Mouse (Mus musculus) myocyte (in vitro differentiated cells): ENCODE measurements around the gene Rcbtb1. TPM values are rescaled to one million over a fixed set of nuclear protein-coding genes. Genes with fewer than 3 reads are reported as not detected.

Source experiments
- H3K27me3 ChIP-seq: one replicate; pipeline ENCODE4 v1.6.1; 2011; ENCODE audit not compliant: control insufficient read depth, insufficient read depth, insufficient read length
- H3K36me3 ChIP-seq: one replicate; pipeline ENCODE4 v1.6.1; 2011; ENCODE audit not compliant: control insufficient read depth, insufficient read depth
- H3K4me2 ChIP-seq: one replicate; pipeline ENCODE4 v1.6.1; 2011; ENCODE audit warnings: low read depth, control low read depth
- H3K4me3 ChIP-seq: one replicate; pipeline ENCODE4 v1.5.1; 2011; ENCODE audit warnings: mild to moderate bottlenecking, control low read depth, moderate library complexity
- H3K79me2 ChIP-seq: one replicate; pipeline ENCODE4 v1.6.1; 2011; ENCODE audit not compliant: control insufficient read depth, insufficient read depth
- H3ac ChIP-seq: one replicate; pipeline ENCODE4 v1.6.1; 2011; ENCODE audit not compliant: control insufficient read depth, insufficient read length
- CEBPB ChIP-seq: IDR thresholded peaks from 2 replicates; pipeline ENCODE4 v1.6.1; 2011; ENCODE audit warnings: mild to moderate bottlenecking, moderate library complexity; ENCODE audit not compliant: poor library complexity, insufficient read depth, severe bottlenecking
- E2F4 ChIP-seq: IDR thresholded peaks from one replicate; pipeline ENCODE4 v1.6.1; 2011; ENCODE audit warnings: mild to moderate bottlenecking, control low read depth, moderate library complexity; ENCODE audit not compliant: insufficient read depth
- MAX ChIP-seq: IDR thresholded peaks from one replicate; pipeline ENCODE4 v1.6.1; 2011; ENCODE audit warnings: low read depth, mild to moderate bottlenecking, control low read depth
- MYOD1 ChIP-seq, 3 experiments: IDR thresholded peaks; one replicate each; pipeline ENCODE4 v1.6.1; 2011; ENCODE audit warnings: control low read depth in 2 of 3, low read depth in 2 of 3, mild to moderate bottlenecking in 2 of 3, moderate library complexity in 1 of 3; ENCODE audit not compliant: insufficient read length in 2 of 3, control insufficient read depth in 1 of 3
- MYOG ChIP-seq, 3 experiments: IDR thresholded peaks; one replicate each; pipeline ENCODE4 v1.6.1; 2011; ENCODE audit warnings: control low read depth in 2 of 3, low read depth in 2 of 3, mild to moderate bottlenecking in 2 of 3; ENCODE audit not compliant: insufficient read length in 2 of 3, control insufficient read depth in 1 of 3, insufficient read depth in 1 of 3
- POLR2A ChIP-seq: IDR thresholded peaks from one replicate; pipeline ENCODE4 v1.6.1; 2011; ENCODE audit warnings: low read depth, mild to moderate bottlenecking, control low read depth, moderate library complexity; ENCODE audit not compliant: insufficient read length
- POLR2AphosphoS2 ChIP-seq: IDR thresholded peaks from one replicate; pipeline ENCODE4 v1.6.1; 2011; ENCODE audit warnings: low read depth, control low read depth; ENCODE audit not compliant: insufficient read length
- REST ChIP-seq: IDR thresholded peaks from one replicate; pipeline ENCODE4 v1.6.1; 2011; ENCODE audit warnings: mild to moderate bottlenecking, control low read depth, moderate library complexity; ENCODE audit not compliant: insufficient read depth, insufficient read length
- SRF ChIP-seq: IDR thresholded peaks from one replicate; pipeline ENCODE4 v1.6.1; 2011; ENCODE audit warnings: low read depth; ENCODE audit not compliant: control insufficient read depth, insufficient read length
- TCF12 ChIP-seq: IDR thresholded peaks from one replicate; pipeline ENCODE4 v1.6.1; 2011; ENCODE audit warnings: mild to moderate bottlenecking, control low read depth; ENCODE audit not compliant: poor library complexity, insufficient read depth, severe bottlenecking
- TCF3 ChIP-seq: IDR thresholded peaks from one replicate; pipeline ENCODE4 v1.6.1; 2011; ENCODE audit warnings: low read depth, control low read depth; ENCODE audit not compliant: insufficient read length
- USF1 ChIP-seq: IDR thresholded peaks from one replicate; pipeline ENCODE4 v1.6.1; 2011; ENCODE audit warnings: low read depth, mild to moderate bottlenecking, control low read depth, moderate library complexity
- polyA plus RNA-seq: library from polyadenylated mRNA; unstranded; fragments of >200 nt; fragmentation: generic; extraction: Trizol; gene quantifications from one replicate; pipeline ENCODE4 v1.2.1, GENCODE M21; 2012; ENCODE audit warnings: missing spikeins

Gene Rcbtb1
- polyA plus RNA-seq, 1 experiment: 5.7 TPM

DNA sequence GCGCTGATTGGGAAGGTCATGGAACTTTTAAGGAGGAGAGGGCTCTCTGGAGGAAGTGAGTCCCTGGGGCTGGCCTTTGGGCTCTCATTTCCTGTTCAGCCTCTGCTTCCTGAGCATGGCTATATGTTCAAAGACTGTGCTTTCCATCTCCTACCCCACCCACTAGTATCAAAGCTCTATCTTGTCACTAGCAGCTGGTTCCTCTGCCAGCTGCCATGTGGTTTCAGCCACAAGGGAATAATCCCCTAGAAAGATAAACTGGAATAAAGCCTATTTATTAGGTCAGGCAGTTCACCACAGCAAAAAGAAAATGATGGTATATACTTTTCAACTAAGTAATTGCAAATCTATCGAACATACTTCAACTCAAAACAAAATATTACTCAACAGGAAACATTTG is 18.3 kb upstream of the Rcbtb1 start:
- Histone ChIP-seq H3ac (no peak overlapping the region), H3K4me2 (no peak overlapping the region), H3K79me2 (no peaks in the 10 kb centered on the region), H3K27me3 (peaks cover 11% of the 10 kb centered on the region), H3K4me3 (no peak overlapping the region), H3K36me3 (no peaks in the 10 kb centered on the region)
- TF ChIP-seq USF1 (no peak), TCF3 (no peak), MYOD1 (IDR thresholded peaks at IDR 0.05; ENCODE audit: control insufficient read depth in 1 of 3, insufficient read length in 2 of 3, low read depth in 2 of 3) (peak in 2 of 3 experiments; percentile 47 to 57), TCF12 (peak; percentile 34), CEBPB (no peak), MAX (no peak), MYOG (IDR thresholded peaks at IDR 0.05; ENCODE audit: control insufficient read depth in 1 of 3, insufficient read depth in 1 of 3, insufficient read length in 2 of 3, low read depth in 2 of 3) (peak in 1 of 3 experiments; percentile 33)

DNA sequence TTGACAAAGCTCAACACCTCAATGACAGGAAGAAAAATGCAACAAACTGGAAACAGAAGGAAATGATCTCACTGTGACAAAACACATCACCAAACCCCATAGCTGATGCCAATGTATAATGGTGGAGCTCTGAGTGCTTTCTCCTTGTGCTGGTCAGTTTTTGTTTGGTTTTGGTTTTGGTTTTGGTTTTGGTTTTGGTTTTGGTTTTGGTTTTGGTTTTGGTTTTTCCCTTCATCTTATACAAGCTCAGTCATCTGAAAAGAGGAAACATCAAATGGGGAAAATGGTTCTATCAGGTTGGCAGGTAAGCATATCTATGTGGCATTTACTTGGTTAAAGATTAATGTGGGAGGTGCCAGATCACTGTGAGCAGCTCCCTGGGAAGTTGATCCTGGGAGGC is 15.5 kb upstream of the Rcbtb1 start:
- Histone ChIP-seq H3ac (no peak overlapping the region), H3K27me3 (no peaks in the 10 kb centered on the region), H3K79me2 (no peaks in the 10 kb centered on the region), H3K36me3 (no peaks in the 10 kb centered on the region), H3K4me2 (no peak overlapping the region), H3K4me3 (no peak overlapping the region)
- TF ChIP-seq SRF: no peak
- no peak for TF ChIP-seq POLR2A
- no peak for TF ChIP-seq MYOG (IDR thresholded peaks at IDR 0.05; ENCODE audit: control insufficient read depth in 1 of 3, insufficient read depth in 1 of 3, insufficient read length in 2 of 3, low read depth in 2 of 3)
- no peak for TF ChIP-seq POLR2AphosphoS2
- TF ChIP-seq USF1: no peak
- no peak for TF ChIP-seq MYOD1 (IDR thresholded peaks at IDR 0.05; ENCODE audit: control insufficient read depth in 1 of 3, insufficient read length in 2 of 3, low read depth in 2 of 3)
- TF ChIP-seq E2F4: no peak
- no peak for TF ChIP-seq MAX
- TF ChIP-seq TCF3: no peak
- TF ChIP-seq TCF12: no peak
- TF ChIP-seq REST: no peak
- TF ChIP-seq CEBPB: no peak

DNA sequence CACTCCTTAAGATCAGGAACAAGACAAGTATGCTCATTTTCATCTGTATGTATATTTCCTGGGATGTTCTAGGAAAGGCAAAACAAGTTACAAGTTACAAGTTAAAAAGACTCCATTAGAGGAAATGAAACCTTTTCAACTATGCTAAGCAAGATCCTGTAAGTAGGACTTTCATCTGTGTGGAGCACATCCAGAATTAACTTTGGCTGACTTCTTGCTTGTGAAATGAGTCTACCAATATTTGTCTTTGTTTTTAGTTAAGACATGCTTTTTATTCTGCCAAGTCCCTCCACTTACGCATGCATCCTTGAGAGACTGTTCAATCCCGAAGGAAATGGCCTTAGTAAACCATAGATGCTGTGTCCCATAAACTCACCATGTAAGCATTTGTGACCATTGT is 14.9 kb upstream of the Rcbtb1 start:
- H3K4me2 ChIP-seq: no peak overlapping the region
- no peaks in the 10 kb centered on the region for H3K36me3 ChIP-seq
- H3K4me3 ChIP-seq: no peak overlapping the region
- H3K79me2 ChIP-seq: no peaks in the 10 kb centered on the region
- no peaks in the 10 kb centered on the region for H3K27me3 ChIP-seq
- TF ChIP-seq MYOG (IDR thresholded peaks at IDR 0.05; ENCODE audit: control insufficient read depth in 1 of 3, insufficient read depth in 1 of 3, insufficient read length in 2 of 3, low read depth in 2 of 3) (no peak), TCF3 (no peak), CEBPB (no peak), POLR2A (no peak), MYOD1 (IDR thresholded peaks at IDR 0.05; ENCODE audit: control insufficient read depth in 1 of 3, insufficient read length in 2 of 3, low read depth in 2 of 3) (no peak), POLR2AphosphoS2 (no peak), SRF (no peak), REST (no peak), USF1 (no peak), E2F4 (no peak), TCF12 (no peak), MAX (no peak)
- no peak overlapping the region for H3ac ChIP-seq

DNA sequence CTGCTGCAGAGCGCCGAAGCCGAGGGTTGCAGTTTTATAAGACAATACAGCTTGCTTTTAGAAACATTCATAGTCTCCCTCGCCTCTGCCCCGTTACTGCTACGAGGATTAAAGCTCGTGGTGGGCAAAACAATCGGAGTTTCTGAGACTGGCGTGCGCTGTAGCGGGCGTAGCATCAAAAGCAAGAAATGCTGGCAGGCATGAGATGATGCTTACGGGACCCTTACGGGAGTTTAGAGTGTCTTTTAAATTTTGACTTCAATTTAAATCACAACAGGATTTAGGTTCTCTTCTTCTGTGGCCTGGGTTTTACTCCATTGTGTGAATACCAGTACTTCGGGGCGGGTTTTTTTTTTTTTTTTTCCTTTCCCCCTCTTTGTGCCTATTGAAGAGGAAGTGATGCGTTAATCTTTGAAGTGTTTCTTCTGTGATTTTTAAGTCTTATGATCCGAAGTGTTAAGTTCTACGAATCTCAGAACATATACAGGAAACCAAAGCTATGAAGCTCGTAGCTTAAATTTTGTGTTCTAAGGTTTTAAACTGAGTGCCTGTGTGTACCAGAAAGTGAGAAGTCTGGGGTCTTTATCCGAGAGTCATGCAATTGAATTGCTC is 701 bp downstream of the Rcbtb1 start:
- no peak for TF ChIP-seq TCF3
- TF ChIP-seq TCF12: no peak
- TF ChIP-seq MYOG (IDR thresholded peaks at IDR 0.05; ENCODE audit: control insufficient read depth in 1 of 3, insufficient read depth in 1 of 3, insufficient read length in 2 of 3, low read depth in 2 of 3): no peak
- no peak for TF ChIP-seq CEBPB
- TF ChIP-seq E2F4: no peak
- TF ChIP-seq REST: no peak
- TF ChIP-seq USF1: no peak
- peak overlapping the region; percentile 78 for H3K4me2 ChIP-seq
- no peaks in the 10 kb centered on the region for H3K27me3 ChIP-seq
- no peaks in the 10 kb centered on the region for H3K36me3 ChIP-seq
- peaks cover 33% of the 10 kb centered on the region for H3K79me2 ChIP-seq
- H3K4me3 ChIP-seq: peak overlapping the region; percentile 36
- H3ac ChIP-seq: peak overlapping the region; percentile 90

DNA sequence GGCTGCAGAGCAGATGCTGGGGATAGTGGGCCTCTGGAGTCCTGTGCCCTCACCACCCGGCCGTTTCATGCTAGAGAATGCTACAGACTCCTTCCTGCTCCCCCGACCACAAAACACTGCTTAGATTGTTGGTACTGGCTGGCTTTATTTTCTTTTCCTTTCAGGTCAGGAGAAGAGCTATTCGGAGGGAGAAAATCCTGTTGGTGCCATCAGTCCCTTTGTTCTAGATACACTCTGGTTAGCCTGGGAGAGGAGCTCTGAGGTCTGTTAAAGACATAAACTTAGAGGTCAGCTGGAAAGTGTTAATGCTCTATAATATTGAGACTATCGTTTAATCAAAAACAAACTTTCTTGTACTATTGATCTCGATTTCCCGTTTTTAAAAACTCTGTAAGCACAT is 4.5 kb downstream of the Rcbtb1 start:
- H3K79me2 ChIP-seq: peaks cover 38% of the 10 kb centered on the region
- no peak for TF ChIP-seq TCF3
- no peak for TF ChIP-seq TCF12
- TF ChIP-seq MAX: no peak
- no peak for TF ChIP-seq POLR2A
- TF ChIP-seq MYOG (IDR thresholded peaks at IDR 0.05; ENCODE audit: control insufficient read depth in 1 of 3, insufficient read depth in 1 of 3, insufficient read length in 2 of 3, low read depth in 2 of 3): no peak
- no peak for TF ChIP-seq USF1
- TF ChIP-seq SRF: no peak
- no peak for TF ChIP-seq E2F4
- no peak for TF ChIP-seq MYOD1 (IDR thresholded peaks at IDR 0.05; ENCODE audit: control insufficient read depth in 1 of 3, insufficient read length in 2 of 3, low read depth in 2 of 3)
- no peak for TF ChIP-seq REST
- no peak for TF ChIP-seq CEBPB
- TF ChIP-seq POLR2AphosphoS2: no peak
- H3K27me3 ChIP-seq: no peaks in the 10 kb centered on the region
- no peaks in the 10 kb centered on the region for H3K36me3 ChIP-seq
- no peak overlapping the region for H3K4me2 ChIP-seq
- H3ac ChIP-seq: no peak overlapping the region
- H3K4me3 ChIP-seq: no peak overlapping the region
